Mouse (Mus musculus) liver, embryonic 12.5 days (tissue): ENCODE measurements around the gene Glyctk. TPM values are rescaled to one million over a fixed set of nuclear protein-coding genes. Genes with fewer than 3 reads are reported as not detected.

Source experiments
- microRNA counts: library from miRNA; unstranded; fragments of <30 nt; microRNA quantifications from one replicate; lab custom pipeline; 2017
- microRNA-seq: library from miRNA; unstranded; fragments of <30 nt; microRNA quantifications from one replicate; pipeline ENCODE4, GENCODE M21; 2017
- polyA plus RNA-seq: library from polyadenylated mRNA; unstranded; fragments of >200 nt; fragmentation: Nextera tagmentation; extraction: Ambion mirVana; gene quantifications from 2 replicates; pipeline ENCODE4 v1.2.1, GENCODE M21; 2016

Gene Glyctk
- polyA plus RNA-seq, 1 experiment from 2014 or later: 15.7 TPM

MicroRNA genes within 50 kb of the gene (microRNA counts, 519-probe panel; counts per million panel counts)
- microRNA mmu-let-7g (lab: Ali Mortazavi, UCI): 7,082 counts per million, percentile 96 among the panel's probes with 10 or more counts

Small RNA genes lying within 50 kb of the gene (microRNA-seq; reads per million reads assigned to microRNA genes)
- gene Mir135a-1 (3.5 reads per million, percentile 2 among the genes with 10 or more reads in this experiment), gene Mirlet7g (34,899 reads per million, percentile 99 among the genes with 10 or more reads in this experiment)

Other genes starting within 250 kb of the Glyctk start
- gene Col6a5, start 197.5 kb downstream of the Glyctk start, polyA plus RNA-seq: not detected in 2 replicates
- 0.01 and 0.05 TPM in 2 replicates for gene Col6a4, start 61.4 kb downstream of the Glyctk start, polyA plus RNA-seq
- 11.5 and 11.8 TPM in 2 replicates for gene Wdr82, start 12.8 kb upstream of the Glyctk start, polyA plus RNA-seq
- 17.0 and 17.8 TPM in 2 replicates for gene Ppm1m, start 41.6 kb upstream of the Glyctk start, polyA plus RNA-seq
- 34.7 and 35.9 TPM in 2 replicates for gene Twf2, start 45.0 kb upstream of the Glyctk start, polyA plus RNA-seq
- gene Tlr9, start 64.5 kb upstream of the Glyctk start, polyA plus RNA-seq: 0.06 TPM in 1 of 2 replicates, not detected in the other
- gene Alas1, start 90.5 kb upstream of the Glyctk start, polyA plus RNA-seq: 37.6 and 41.1 TPM in 2 replicates
- 28.8 and 29.0 TPM in 2 replicates for gene Poc1a, start 122.9 kb upstream of the Glyctk start, polyA plus RNA-seq
- gene Dusp7, start 210.5 kb upstream of the Glyctk start, polyA plus RNA-seq: 10.4 and 10.5 TPM in 2 replicates